ENCODE assay signal across 7 mouse cellular contexts in the genomic region with DNA sequence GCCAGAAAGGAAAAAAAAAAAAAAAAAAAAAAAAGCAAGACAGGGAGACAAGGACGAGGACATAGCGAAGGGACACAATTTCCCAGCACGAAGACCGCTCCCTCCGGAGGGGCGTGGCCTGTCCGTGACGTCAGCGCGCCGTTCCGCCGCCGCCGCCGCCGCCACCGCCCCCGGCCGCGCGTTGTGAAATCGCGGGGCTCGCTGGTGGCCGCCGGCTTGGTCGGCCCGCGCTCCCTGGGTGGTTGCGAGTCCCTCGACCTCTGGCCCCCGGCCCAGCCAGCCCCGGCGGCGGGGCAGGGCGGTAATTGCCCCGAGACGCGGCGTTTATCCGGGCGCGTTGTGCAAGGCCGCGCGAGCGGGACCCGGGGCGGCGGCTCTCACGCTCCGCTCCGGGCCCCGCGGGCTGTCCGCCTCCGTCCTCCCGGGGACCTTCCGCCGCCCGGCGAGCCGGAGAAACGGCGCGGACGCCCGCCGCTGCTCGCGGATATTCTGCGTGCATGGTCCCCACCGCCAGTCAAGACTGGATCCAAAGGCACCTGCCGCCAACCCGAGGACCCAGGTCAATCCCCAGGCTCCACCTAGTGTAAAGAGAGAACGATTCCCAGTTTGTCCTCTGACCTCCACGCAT. TPM values are rescaled to one million over a fixed set of nuclear protein-coding genes. Genes with fewer than 3 reads are reported as not detected.
DNase-seq lines count a peak whose midpoint lies in the region; ATAC-seq lines count a peak whose summit lies in the region.

No protein-coding gene starts in this region.

- H3K27me3 ChIP-seq in midbrain, embryonic 11.5 days (ENCODE audit: control insufficient read depth, insufficient read depth, low read length): peaks cover 7% of the 10 kb centered on the region; the same call in 1 of the 2 replicates

- H3K27ac ChIP-seq in midbrain, embryonic 11.5 days (ENCODE audit: low read depth, low read length): peak overlapping the region; percentile 54

- peak; percentile 94 for DNase-seq in adrenal gland, postnatal 10 days
- DNase-seq in embryo, embryonic 9.5 days (ENCODE audit: extremely low spot score): peak; percentile 78
- peak; percentile 77 to 85 for DNase-seq in gastrocnemius, postnatal 4 days (ENCODE audit: low spot score in 2 of 2)
- peak; percentile 67 for DNase-seq in kidney, adult 11 months
- peak; percentile 82 for DNase-seq in left cerebral cortex, postnatal 4 days
- DNase-seq in midbrain, embryonic 11.5 days (ENCODE audit: low spot score, missing footprints): peak; percentile 98
- peak; percentile 87 for DNase-seq in right cerebral cortex, postnatal 4 days

- peak overlapping the region; percentile 88 for H3K9ac ChIP-seq in midbrain, embryonic 11.5 days (ENCODE audit: low read length)

- 0% methylated on average over 60 of the region's 78 CpGs for WGBS in midbrain, embryonic 11.5 days

- peak overlapping the region; percentile 76 for H3K4me3 ChIP-seq in midbrain, embryonic 11.5 days (ENCODE audit: low read depth, low read length)

- peaks cover 3% of the 10 kb centered on the region; the same call in 1 of the 2 replicates for H3K4me1 ChIP-seq in midbrain, embryonic 11.5 days (ENCODE audit: control insufficient read depth, insufficient read depth, low read length)

- peak; percentile 90 for ATAC-seq in midbrain, embryonic 11.5 days (ENCODE audit: low FRiP score)

- H3K9me3 ChIP-seq in midbrain, embryonic 11.5 days (ENCODE audit: control insufficient read depth, low read length): no peaks in the 10 kb centered on the region

- H3K4me2 ChIP-seq in midbrain, embryonic 11.5 days: peak overlapping the region; percentile 64

- intact Hi-C loops in left cerebral cortex, postnatal 4 days (cut with DNase I): loop anchor here (10.0 kb wide), 1 partner anchor 100 kb away; no protein-coding TSS in a partner anchor

- H3K36me3 ChIP-seq in midbrain, embryonic 11.5 days (ENCODE audit: control insufficient read depth, insufficient read depth, low read length): no peaks in the 10 kb centered on the region

RNA-seq across cellular contexts. Expression of a gene that starts 38.5 kb away (rescaled TPM):
- total RNA-seq in adrenal gland, postnatal 10 days (2021): not detected
- not detected for total RNA-seq in gastrocnemius, postnatal 4 days (2021)
- not detected for total RNA-seq in left cerebral cortex, postnatal 4 days (2021)
- polyA plus RNA-seq in midbrain, embryonic 11.5 days (2014; fragmentation: Nextera tagmentation; extraction: Ambion mirVana): not detected in 2 replicates

Comparison
In these comparisons a context has a peak if more than half of its experiments do, and no peak if none do; other contexts are left out.
1. Peak in every context shown above with its lines: DNase-seq, ATAC-seq, H3K4me3 ChIP-seq and H3K27ac ChIP-seq.